Mouse (Mus musculus): ENCODE measurements at regions not wholly inside any gene's neighbourhood (a gene's known extent, or its start where the extent isn't known, plus 50 kb on each side); places are given as distances from the start of the nearest gene placed in this dataset.

DNA sequence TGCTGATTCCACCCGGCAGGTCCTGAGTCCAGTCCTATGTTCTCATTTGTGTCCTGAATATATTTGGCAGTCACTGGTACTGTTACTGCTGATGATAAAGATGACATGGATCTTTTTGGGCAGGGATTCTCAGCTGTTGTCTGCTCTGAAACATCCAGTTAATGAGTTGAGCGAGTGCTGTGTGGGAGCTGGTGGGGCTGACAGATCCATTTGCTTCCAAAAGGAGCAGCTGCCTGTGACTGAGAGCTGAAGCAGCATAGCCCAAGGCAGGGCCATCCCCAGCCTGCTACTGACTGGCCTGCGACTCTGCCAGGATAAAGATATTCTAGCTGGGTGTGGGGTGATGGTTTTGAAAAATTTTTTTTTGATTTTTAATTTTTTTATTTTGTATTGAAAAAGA lies 200.3 kb upstream of the Gm11042 start:
- no peak overlapping the region for H3K27ac ChIP-seq (replicated peaks)
- H3K4me3 ChIP-seq (replicated peaks): no peak overlapping the region
- H3K9me3 ChIP-seq (replicated peaks): no peaks in the 10 kb centered on the region
- H3K27me3 ChIP-seq (replicated peaks): no peaks in the 10 kb centered on the region
- no peak for ATAC-seq (ENCODE audit: low FRiP score)
- no peaks in the 10 kb centered on the region for H3K36me3 ChIP-seq
- no peak overlapping the region for H3K4me2 ChIP-seq
- no peaks in the 10 kb centered on the region for H3K4me1 ChIP-seq
- H3K9ac ChIP-seq (replicated peaks): no peak overlapping the region
- 55% methylated on average over 3 of the region's 3 CpGs for WGBS

- H3K36me3 ChIP-seq: no peaks in the 10 kb centered on the region
- no peak overlapping the region for H3K9ac ChIP-seq (replicated peaks)
- 85% methylated on average over 2 of the region's 2 CpGs for WGBS
- H3K27ac ChIP-seq (replicated peaks): no peak overlapping the region
- H3K4me1 ChIP-seq: no peaks in the 10 kb centered on the region; the same call in 1 of the 2 replicates
- H3K4me3 ChIP-seq (replicated peaks): no peak overlapping the region
- H3K4me2 ChIP-seq: no peak overlapping the region
- H3K9me3 ChIP-seq (replicated peaks): no peaks in the 10 kb centered on the region
- H3K27me3 ChIP-seq (replicated peaks): no peaks in the 10 kb centered on the region
- ATAC-seq (ENCODE audit: low FRiP score): no peak
Observed at GRCm38 (mm10) chr12:74502791-74503190, 186.6 kb upstream of the Gm11042 start.

GRCm38 (mm10) chr12:74477619-74478018 lies 161.4 kb upstream of the Gm11042 start:
- Histone ChIP-seq H3K27ac (replicated peaks) (no peak overlapping the region), H3K4me2 (no peak overlapping the region), H3K27me3 (replicated peaks) (no peaks in the 10 kb centered on the region), H3K36me3 (no peaks in the 10 kb centered on the region), H3K9me3 (replicated peaks) (no peaks in the 10 kb centered on the region), H3K4me3 (replicated peaks) (no peak overlapping the region), H3K9ac (replicated peaks) (no peak overlapping the region), H3K4me1 (no peaks in the 10 kb centered on the region)
- ATAC-seq (ENCODE audit: low FRiP score): no peak
- 78% methylated on average over 2 of the region's 2 CpGs for WGBS

- Histone ChIP-seq H3K27me3 (replicated peaks) (no peaks in the 10 kb centered on the region), H3K27ac (replicated peaks) (no peak overlapping the region), H3K36me3 (no peaks in the 10 kb centered on the region), H3K4me1 (no peaks in the 10 kb centered on the region), H3K4me2 (no peak overlapping the region), H3K4me3 (replicated peaks) (no peak overlapping the region), H3K9ac (replicated peaks) (no peak overlapping the region), H3K9me3 (replicated peaks) (no peaks in the 10 kb centered on the region)
- 82% methylated on average over 1 of the region's 1 CpGs for WGBS
- ATAC-seq (ENCODE audit: low FRiP score): no peak
Observed at GRCm38 (mm10) chr12:74474741-74475140, 158.5 kb upstream of the Gm11042 start.

DNA sequence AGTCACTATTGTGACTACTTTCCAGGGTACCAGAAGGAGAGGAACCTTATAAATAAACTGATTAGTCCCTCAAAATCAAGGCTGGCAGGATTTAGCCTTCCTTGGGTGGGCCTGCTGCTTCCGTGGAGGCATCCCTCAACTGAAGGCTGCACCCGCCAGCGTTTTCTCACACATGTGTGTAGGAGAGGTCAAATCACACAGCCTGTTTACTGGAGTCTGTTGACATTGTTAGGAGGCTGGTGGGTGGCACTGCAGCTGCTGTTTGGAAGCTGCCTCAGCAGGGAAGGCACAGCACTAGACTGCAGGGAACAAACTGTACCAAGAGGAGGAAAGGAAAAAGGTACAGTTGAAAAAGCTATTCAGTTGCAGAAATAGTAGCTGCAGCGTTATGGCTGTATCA lies 142.3 kb upstream of the Gm11042 start:
- WGBS: 48% methylated on average over 4 of the region's 4 CpGs
- no peaks in the 10 kb centered on the region for H3K27me3 ChIP-seq (replicated peaks)
- H3K4me2 ChIP-seq: no peak overlapping the region
- no peak overlapping the region for H3K4me3 ChIP-seq (replicated peaks)
- no peak for ATAC-seq (ENCODE audit: low FRiP score)
- H3K36me3 ChIP-seq: no peaks in the 10 kb centered on the region
- H3K9ac ChIP-seq (replicated peaks): no peak overlapping the region
- no peaks in the 10 kb centered on the region for H3K4me1 ChIP-seq
- no peak overlapping the region for H3K27ac ChIP-seq (replicated peaks)
- no peaks in the 10 kb centered on the region for H3K9me3 ChIP-seq (replicated peaks)

- H3K9me3 ChIP-seq (replicated peaks): no peaks in the 10 kb centered on the region
- H3K27ac ChIP-seq (replicated peaks): no peak overlapping the region
- no peaks in the 10 kb centered on the region for H3K36me3 ChIP-seq
Observed at GRCm38 (mm10) chr12:74452375-74453090, 136.3 kb upstream of the Gm11042 start.

DNA sequence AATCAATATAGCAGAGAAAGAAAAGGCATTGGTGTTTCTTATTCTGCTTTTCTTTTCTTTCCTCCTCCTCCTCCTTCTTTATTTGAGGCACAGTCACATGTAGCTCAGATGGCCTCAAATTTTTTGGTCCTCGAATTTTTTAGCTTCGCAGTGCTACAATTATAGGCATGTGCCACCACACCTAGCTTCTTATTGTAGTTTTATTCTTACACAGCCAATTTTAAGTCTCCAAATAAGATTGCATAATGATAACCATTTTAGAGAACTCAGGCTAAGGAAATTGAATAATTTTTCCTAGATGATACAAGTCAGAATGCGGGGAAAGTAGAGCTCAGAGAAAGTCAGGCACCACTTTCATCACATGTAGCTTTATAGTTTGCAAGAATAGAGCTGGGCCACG lies 132.1 kb upstream of the Gm11042 start:
- 85% methylated on average over 4 of the region's 4 CpGs for WGBS
- no peak overlapping the region for H3K9ac ChIP-seq (replicated peaks)
- H3K27ac ChIP-seq (replicated peaks): no peak overlapping the region
- no peaks in the 10 kb centered on the region for H3K27me3 ChIP-seq (replicated peaks)
- ATAC-seq (ENCODE audit: low FRiP score): no peak
- H3K4me3 ChIP-seq (replicated peaks): no peak overlapping the region
- H3K4me1 ChIP-seq: peaks cover 5% of the 10 kb centered on the region; the same call in 1 of the 2 replicates
- H3K9me3 ChIP-seq (replicated peaks): no peaks in the 10 kb centered on the region
- no peak overlapping the region for H3K4me2 ChIP-seq
- no peaks in the 10 kb centered on the region for H3K36me3 ChIP-seq

More at GRCm38 (mm10) chr12:74452375-74453090, 136.3 kb upstream of the Gm11042 start:
- no peak overlapping the region for H3K4me2 ChIP-seq
- no peak for ATAC-seq (ENCODE audit: low FRiP score)
- H3K27me3 ChIP-seq (replicated peaks): no peaks in the 10 kb centered on the region
- H3K9ac ChIP-seq (replicated peaks): no peak overlapping the region
- peaks cover 5% of the 10 kb centered on the region; the same call in 1 of the 2 replicates for H3K4me1 ChIP-seq
- H3K4me3 ChIP-seq (replicated peaks): no peak overlapping the region
- WGBS: 76% methylated on average over 4 of the region's 4 CpGs

GRCm38 (mm10) chr12:74434874-74435273 lies 118.7 kb upstream of the Gm11042 start:
- no peaks in the 10 kb centered on the region for H3K36me3 ChIP-seq
- H3K27me3 ChIP-seq (replicated peaks): no peaks in the 10 kb centered on the region
- no peak for ATAC-seq (ENCODE audit: low FRiP score)
- H3K4me3 ChIP-seq (replicated peaks): no peak overlapping the region
- 86% methylated on average over 4 of the region's 4 CpGs for WGBS
- H3K9ac ChIP-seq (replicated peaks): no peak overlapping the region
- no peak overlapping the region for H3K27ac ChIP-seq (replicated peaks)
- no peak overlapping the region for H3K4me2 ChIP-seq
- no peaks in the 10 kb centered on the region for H3K9me3 ChIP-seq (replicated peaks)
- H3K4me1 ChIP-seq: no peaks in the 10 kb centered on the region; the same call in 1 of the 2 replicates

- Histone ChIP-seq H3K4me2 (no peak overlapping the region), H3K9ac (replicated peaks) (no peak overlapping the region), H3K27ac (replicated peaks) (no peak overlapping the region), H3K4me1 (no peaks in the 10 kb centered on the region), H3K4me3 (replicated peaks) (no peak overlapping the region), H3K27me3 (replicated peaks) (no peaks in the 10 kb centered on the region), H3K9me3 (replicated peaks) (no peaks in the 10 kb centered on the region), H3K36me3 (no peaks in the 10 kb centered on the region)
- 81% methylated on average over 2 of the region's 2 CpGs for WGBS
- no peak for ATAC-seq (ENCODE audit: low FRiP score)
Observed at GRCm38 (mm10) chr12:74414738-74415137, 98.5 kb upstream of the Gm11042 start.

GRCm38 (mm10) chr12:74410511-74410910 lies 94.3 kb upstream of the Gm11042 start:
- 81% methylated on average over 2 of the region's 2 CpGs for WGBS
- Histone ChIP-seq H3K27ac (replicated peaks) (no peak overlapping the region), H3K4me3 (replicated peaks) (no peak overlapping the region), H3K9ac (replicated peaks) (no peak overlapping the region), H3K27me3 (replicated peaks) (no peaks in the 10 kb centered on the region), H3K4me2 (no peak overlapping the region), H3K9me3 (replicated peaks) (no peaks in the 10 kb centered on the region), H3K36me3 (no peaks in the 10 kb centered on the region), H3K4me1 (no peaks in the 10 kb centered on the region)
- ATAC-seq (ENCODE audit: low FRiP score): no peak

GRCm38 (mm10) chr12:74407591-74408095 lies 91.4 kb upstream of the Gm11042 start:
- H3K27me3 ChIP-seq (replicated peaks): no peaks in the 10 kb centered on the region
- no peak overlapping the region for H3K4me2 ChIP-seq
- H3K36me3 ChIP-seq: no peaks in the 10 kb centered on the region
- H3K9me3 ChIP-seq (replicated peaks): no peaks in the 10 kb centered on the region
- WGBS: 90% methylated on average over 3 of the region's 3 CpGs
- H3K4me1 ChIP-seq: no peaks in the 10 kb centered on the region
- H3K9ac ChIP-seq (replicated peaks): no peak overlapping the region
- H3K27ac ChIP-seq (replicated peaks): no peak overlapping the region
- no peak overlapping the region for H3K4me3 ChIP-seq (replicated peaks)
- ATAC-seq (ENCODE audit: low FRiP score): no peak

- 61% methylated on average over 6 of the region's 6 CpGs for WGBS
- Histone ChIP-seq H3K4me2 (no peak overlapping the region), H3K9me3 (replicated peaks) (no peaks in the 10 kb centered on the region), H3K27ac (replicated peaks) (no peak overlapping the region), H3K27me3 (replicated peaks) (no peaks in the 10 kb centered on the region), H3K4me3 (replicated peaks) (no peak overlapping the region), H3K4me1 (peaks cover 5% of the 10 kb centered on the region), H3K9ac (replicated peaks) (no peak overlapping the region), H3K36me3 (no peaks in the 10 kb centered on the region)
- ATAC-seq (ENCODE audit: low FRiP score): no peak
Observed at GRCm38 (mm10) chr12:74389811-74390210, 73.6 kb upstream of the Gm11042 start.
